Mouse (Mus musculus) testis, adult 2 months (tissue): ENCODE results near the gene Egfem1.

Experiments
- CTCF ChIP-seq: fragments of 200-500 bp; IDR thresholded peaks from 2 replicates; pipeline ENCODE4 v1.5.1; 2012; ENCODE audit warnings: low read depth, mild to moderate bottlenecking, inconsistent platforms, low read length, moderate library complexity; ENCODE audit not compliant: control insufficient read depth, insufficient read depth, insufficient replicate concordance
- POLR2A ChIP-seq: fragments of 200-500 bp; IDR thresholded peaks from 2 replicates; pipeline ENCODE4 v1.6.1; 2012; ENCODE audit warnings: low read depth, mild to moderate bottlenecking, inconsistent platforms, low read length, moderate library complexity; ENCODE audit not compliant: control insufficient read depth

DNA sequence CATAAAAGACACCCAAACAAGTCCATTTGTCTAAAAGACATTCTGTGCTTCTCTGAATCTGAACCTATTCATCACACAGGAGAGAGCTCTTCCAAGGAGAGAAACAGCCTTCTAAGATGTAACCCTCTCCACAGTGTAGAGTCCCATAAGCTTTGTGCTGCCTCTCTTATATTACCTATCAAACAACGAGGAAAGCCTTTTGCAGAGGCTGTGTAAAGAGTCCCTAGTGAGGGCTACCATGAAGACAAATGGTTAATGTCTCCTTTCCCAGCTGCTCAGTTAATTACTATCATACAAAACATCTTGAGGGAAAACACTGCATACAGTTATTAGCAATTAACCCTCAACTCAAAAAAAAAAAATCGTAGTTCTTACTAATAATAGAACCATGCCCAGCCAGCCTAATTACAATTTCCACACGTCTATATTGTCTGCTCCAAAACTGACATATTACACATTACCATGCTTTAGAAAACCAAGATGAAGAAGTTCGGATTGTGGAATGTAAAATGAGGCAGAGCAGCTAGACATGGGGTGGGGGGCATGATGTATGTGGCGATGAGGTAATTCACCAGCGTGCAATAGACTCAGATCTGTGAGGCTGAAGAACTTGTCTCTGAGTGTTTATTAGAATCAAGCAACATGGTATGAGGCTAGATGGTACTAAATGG lies 13.3 kb upstream of the Egfem1 start:
- TF ChIP-seq POLR2A (no peak), CTCF (no peak)
